Mouse (Mus musculus) embryonic fibroblast, embryonic 13.5 days (primary cell): ENCODE data around the gene Il12a. TPM values are rescaled to one million over a fixed set of nuclear protein-coding genes. Genes with fewer than 3 reads are reported as not detected.
A peak's percentile ranks its signal among the peaks of the same experiment; 100 is the strongest.
"Not testable (repeated sequence)": the region's sequence is repeated elsewhere in the genome, so short reads cannot be mapped to it uniquely, and the experiment has no call there.

Source experiments
- H3K27ac ChIP-seq: 2 replicates; pipeline ENCODE4 v1.5.1; 2012; ENCODE audit warnings: low read length, control low read depth, inconsistent platforms; ENCODE audit not compliant: insufficient read depth
- H3K4me1 ChIP-seq: 2 replicates; pipeline ENCODE4 v1.6.1; 2011; ENCODE audit warnings: low read length; ENCODE audit not compliant: control insufficient read depth, insufficient read depth
- H3K4me3 ChIP-seq: 2 replicates; pipeline ENCODE4 v1.5.1; 2011; ENCODE audit warnings: mild to moderate bottlenecking, control low read depth, low read length; ENCODE audit not compliant: insufficient read depth
- CTCF ChIP-seq: IDR thresholded peaks from 2 replicates; pipeline ENCODE4 v1.5.1; 2011; ENCODE audit warnings: mild to moderate bottlenecking, control low read depth, low read length, moderate library complexity, borderline replicate concordance; ENCODE audit not compliant: insufficient read depth
- POLR2A ChIP-seq: IDR thresholded peaks from 2 replicates; pipeline ENCODE4 v1.6.1; 2011; ENCODE audit warnings: low read depth, mild to moderate bottlenecking, control low read depth, low read length, moderate library complexity
- polyA plus RNA-seq: library from polyadenylated mRNA; stranded (reverse); fragments of >200 nt; gene quantifications from 2 replicates; pipeline ENCODE4 v1.2.4, GENCODE M21; 2011; ENCODE audit warnings: low read depth; ENCODE audit not compliant: missing spikeins, insufficient read length

Gene Il12a
- polyA plus RNA-seq, 1 experiment = not detected

DNA sequence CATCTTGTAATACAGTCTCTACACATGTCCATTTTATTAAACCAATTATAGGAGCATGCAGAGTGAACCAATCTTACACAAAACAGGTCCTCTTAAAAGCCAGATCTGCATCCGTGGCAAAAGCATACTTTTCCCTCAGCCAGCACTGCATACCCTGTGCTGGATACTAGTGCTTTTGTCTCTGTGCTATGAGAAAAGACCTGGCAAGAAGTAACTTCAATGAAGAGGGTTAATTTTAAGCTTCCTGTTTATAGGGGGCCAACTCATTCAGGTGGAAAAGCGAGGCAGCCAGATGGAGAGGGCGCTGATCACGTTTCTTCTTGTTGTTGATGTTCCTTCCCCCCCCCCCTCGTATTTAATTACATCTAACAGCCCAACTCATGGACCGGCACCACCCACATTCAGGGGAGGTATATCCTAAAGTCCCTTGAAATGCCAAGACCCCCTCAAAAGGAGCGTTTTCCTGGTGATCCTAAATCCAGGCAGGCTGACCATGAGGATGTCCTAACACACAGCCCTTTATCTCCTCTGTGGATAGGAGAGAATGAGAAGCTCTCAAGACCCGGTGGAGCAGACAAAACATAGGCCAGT is 28.9 kb downstream of the Il12a start:
- TF ChIP-seq POLR2A (no peak), CTCF (no peak)
- Histone ChIP-seq H3K27ac (no peak overlapping the region), H3K4me1 (no peaks in the 10 kb centered on the region), H3K4me3 (no peak overlapping the region)

DNA sequence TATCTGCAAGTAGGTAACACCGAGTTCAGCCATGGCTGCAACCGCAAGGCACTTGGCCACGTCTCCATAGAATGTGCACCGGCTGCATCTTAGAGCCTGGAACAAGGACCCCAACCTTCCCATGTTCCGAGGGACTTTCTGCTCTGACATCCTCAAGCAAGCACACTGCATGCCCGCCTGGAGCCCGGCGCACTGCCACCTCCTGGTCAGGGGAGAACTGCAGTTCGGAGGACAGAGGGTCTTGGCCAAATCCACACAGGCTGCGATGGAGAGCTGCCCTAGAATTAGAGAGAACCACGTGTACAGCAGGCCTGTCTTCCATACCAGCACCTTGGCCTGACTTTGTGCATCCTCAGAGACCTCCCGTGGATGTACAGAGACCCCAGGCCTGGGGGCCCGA is 29.8 kb downstream of the Il12a start:
- TF ChIP-seq CTCF = peak; percentile 68; the same call in 1 of the 2 replicates
- no peak for TF ChIP-seq POLR2A
- Histone ChIP-seq H3K4me3 (no peak overlapping the region), H3K4me1 (no peaks in the 10 kb centered on the region), H3K27ac (no peak overlapping the region)

DNA sequence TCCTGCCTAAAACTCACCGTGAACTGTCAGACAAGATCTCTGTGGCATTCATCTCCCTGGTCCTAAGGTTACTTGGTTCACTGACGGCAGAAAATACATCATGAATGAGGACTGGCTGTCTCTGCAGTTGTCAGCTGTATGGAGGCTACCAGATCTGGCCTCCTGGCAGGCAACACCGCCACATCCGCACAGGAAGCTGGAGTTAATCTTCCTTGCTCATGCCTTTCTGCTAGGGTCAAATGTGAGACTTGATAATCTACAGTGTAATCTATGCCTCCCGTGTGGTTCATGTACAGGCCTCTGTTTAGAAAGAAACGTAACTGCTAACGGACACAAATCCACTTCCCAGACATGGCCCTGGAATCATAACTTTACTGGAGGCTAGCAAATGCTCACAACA is 51.5 kb downstream of the Il12a start:
- Histone ChIP-seq H3K27ac (no peak overlapping the region), H3K4me3 (no peak overlapping the region), H3K4me1 (no peaks in the 10 kb centered on the region)
- TF ChIP-seq CTCF = no peak

DNA sequence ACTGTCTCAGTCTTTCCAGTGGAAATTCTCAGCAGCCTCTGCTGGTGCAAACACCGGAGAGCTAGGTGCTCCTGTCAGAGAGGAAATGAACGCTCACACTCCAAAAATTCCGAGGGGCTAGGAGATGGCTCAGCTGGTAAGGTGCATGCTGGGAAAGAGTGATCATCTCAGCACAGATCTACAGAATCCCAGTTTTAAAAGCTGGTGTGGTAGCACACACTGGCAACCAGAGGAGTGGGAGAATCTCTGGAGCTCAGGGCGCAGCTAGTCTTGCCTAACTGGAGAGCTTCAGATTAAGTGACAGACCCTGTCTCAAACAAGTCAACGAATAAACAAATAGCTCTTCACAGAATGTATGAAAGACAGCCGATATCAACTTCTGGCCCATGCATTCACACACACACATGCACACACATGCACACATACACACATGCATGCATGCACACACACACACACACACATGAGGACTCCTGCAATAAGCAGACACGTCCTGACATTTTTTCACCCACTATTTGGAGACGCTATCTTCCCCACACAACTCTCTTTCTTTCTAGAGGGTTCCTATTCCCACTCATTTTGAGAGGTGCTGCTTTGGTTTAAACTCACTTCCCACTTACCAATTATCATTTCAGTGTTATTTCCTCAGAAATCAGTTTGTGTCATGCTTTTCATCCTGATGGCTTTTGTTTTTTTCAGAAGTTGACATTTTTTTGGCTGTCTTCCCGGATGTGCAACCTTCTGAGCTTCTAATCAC is 52.5 kb downstream of the Il12a start:
- no peak overlapping the region for H3K4me3 ChIP-seq
- TF ChIP-seq POLR2A (no peak), CTCF (no peak)
- no peak overlapping the region for H3K27ac ChIP-seq

DNA sequence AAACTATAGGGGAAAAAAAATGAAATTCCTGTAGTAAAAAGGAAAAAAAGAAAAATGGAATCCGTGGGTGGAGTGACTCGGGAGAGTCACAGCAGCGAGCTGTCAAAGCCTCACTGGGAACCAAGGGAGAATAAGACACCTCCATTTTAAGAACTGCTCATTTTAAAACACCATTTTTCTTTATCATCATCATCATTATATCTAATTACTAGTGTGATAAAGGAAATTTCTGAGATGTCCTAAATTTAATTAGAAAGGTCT is 53.0 kb downstream of the Il12a start:
- TF ChIP-seq CTCF (no peak), POLR2A (no peak)
- Histone ChIP-seq H3K27ac (no peak overlapping the region), H3K4me1 (no peaks in the 10 kb centered on the region), H3K4me3 (no peak overlapping the region)

More for the DNA sequence above, 52.5 kb downstream of the Il12a start:
- H3K4me1 ChIP-seq = no peaks in the 10 kb centered on the region

DNA sequence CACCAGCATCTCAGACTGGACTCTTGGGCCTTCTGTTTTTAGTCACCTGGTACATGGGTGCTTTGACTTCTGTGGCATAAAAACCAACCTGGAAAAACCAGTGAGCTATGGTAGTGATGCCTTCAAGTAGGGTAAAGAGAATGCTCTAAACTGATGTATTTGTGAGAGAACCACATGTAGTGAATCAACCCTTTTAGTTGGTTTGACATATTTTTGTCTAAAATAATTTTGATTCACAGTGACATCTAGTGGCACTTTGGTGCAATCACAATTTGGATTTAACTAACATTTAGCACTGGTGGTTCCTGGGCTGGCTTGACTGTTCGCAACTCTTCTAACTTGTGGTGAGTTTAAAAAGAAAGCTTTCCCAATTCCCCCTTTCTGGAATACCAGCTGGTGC is 53.7 kb downstream of the Il12a start:
- no peak for TF ChIP-seq POLR2A
- TF ChIP-seq CTCF = no peak
- H3K4me1 ChIP-seq = no peaks in the 10 kb centered on the region

DNA sequence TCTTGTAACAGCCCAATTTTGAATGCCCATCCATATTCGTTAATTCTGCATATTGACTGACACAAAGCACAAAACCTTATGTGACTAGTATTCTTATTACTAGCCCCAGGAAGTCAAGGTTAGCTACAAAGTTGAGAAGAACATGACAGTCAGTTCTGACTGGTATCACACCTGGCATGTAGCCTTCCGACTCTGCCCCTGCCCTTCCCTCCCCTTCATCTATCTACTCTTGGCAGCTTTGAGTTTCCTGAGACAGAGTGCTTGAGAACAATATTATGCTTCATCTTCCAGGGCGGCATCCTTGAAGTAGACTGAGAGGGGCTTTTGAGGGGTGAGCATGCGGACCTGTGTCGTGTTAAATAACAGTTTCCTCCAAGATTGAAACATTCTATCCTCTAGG is 54.6 kb downstream of the Il12a start:
- Histone ChIP-seq H3K4me3 (no peak overlapping the region), H3K27ac (no peak overlapping the region), H3K4me1 (no peaks in the 10 kb centered on the region)
- TF ChIP-seq CTCF (no peak), POLR2A (no peak)

More for the DNA sequence above, 53.7 kb downstream of the Il12a start:
- no peak overlapping the region for H3K27ac ChIP-seq
- no peak overlapping the region for H3K4me3 ChIP-seq

DNA sequence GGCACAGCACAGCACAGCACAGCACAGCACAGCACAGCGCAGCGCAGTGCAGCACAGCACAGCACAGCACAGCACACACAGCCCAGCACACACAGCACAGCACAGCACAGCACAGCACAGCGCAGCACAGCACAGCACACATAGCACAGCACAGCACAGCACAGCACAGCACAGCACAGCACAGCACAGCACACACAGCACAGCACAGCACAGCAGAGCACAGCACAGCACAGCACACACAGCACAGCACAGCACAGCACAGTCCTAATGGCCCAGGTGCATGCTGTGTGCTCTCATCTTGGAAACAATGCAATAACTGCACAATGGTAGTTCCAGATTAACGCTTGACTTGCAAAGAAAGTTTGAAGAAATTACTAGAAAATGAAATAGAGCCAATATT is 55.8 kb downstream of the Il12a start:
- H3K4me1 ChIP-seq, H3K4me3 ChIP-seq, H3K27ac ChIP-seq: not testable (repeated sequence)

Other genes starting within 250 kb of the Il12a start
- not detected in 2 replicates for gene 1110032F04Rik, start 178.9 kb downstream of the Il12a start, polyA plus RNA-seq